Mouse (Mus musculus) large intestine, adult 2 months (tissue): ENCODE measurements at regions not wholly inside any gene's neighbourhood (a gene's known extent, or its start where the extent isn't known, plus 50 kb on each side); places are given as distances from the start of the nearest gene placed in this dataset.
"Not testable (repeated sequence)": the region's sequence is repeated elsewhere in the genome, so short reads cannot be mapped to it uniquely, and the experiment has no call there.

Experiments
- DNase-seq: peaks from one replicate; pipeline ENCODE4 v3.0.0-alpha.2; 2012; ENCODE audit warnings: low read depth, low spot score
- WGBS: fragments of 180-500 bp; shearing (Covaris S2); methylation state at CpG from one replicate; pipeline ENCODE4 v1.1.7; 2018; 5-methylcytosine and 5-hydroxymethylcytosine counted together

DNA sequence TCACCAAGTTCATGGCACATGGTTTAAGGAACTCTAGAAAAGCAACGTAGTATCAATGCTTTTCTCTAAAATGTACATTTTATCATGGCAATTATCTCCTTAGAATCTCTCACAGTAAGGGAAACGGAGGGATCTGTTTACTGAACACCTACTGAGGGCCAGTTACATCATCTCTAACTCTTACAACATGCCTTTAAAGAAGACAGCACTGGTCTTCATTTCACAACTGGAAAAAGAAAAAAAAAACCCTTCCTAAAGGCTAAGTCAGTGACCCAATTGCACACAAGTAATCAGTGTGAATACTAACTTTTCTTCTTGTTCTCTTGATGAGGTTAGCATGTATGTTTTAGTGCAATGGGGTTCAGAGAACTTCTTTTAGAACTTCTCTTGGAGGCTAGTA, 204.2 kb downstream of the Nuak1 start:
- DNase-seq, result no peak
- 48% methylated on average over 2 of the region's 2 CpGs for WGBS

DNA sequence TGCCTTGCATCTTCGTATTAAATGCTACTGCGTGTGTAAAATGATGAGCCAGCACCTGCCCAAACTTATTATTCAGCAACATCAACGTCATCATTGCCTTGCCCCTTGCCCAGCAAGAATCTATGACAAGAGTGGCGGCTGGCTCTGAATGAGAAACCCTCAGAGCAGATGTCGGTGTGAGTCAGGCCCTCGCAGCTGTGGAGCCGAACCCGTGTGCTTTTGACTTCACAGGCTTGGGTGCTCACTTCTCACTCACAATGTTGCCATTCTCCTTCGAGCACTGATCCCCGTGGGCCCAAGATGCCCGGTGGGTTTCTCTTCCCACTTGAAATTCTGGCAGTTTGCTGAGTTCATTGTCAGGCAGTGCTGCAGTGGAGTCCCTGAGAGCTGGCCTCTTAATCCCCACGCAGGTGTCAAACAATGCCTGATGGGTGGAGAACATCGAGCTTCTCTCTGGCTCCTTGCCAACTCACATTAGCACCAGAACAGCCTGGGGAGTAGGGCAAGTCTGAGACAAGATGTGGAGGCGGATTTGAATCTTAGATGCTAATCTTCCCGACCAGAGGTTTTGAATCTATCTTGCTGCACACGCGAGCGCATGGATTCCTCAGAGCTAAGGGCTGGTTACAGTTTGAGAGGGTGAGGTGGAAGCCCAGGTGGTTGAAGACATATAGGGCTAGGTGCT, 202.0 kb downstream of the Nuak1 start:
- 66% methylated on average over 18 of the region's 18 CpGs for WGBS
- DNase-seq, result no peak

DNA sequence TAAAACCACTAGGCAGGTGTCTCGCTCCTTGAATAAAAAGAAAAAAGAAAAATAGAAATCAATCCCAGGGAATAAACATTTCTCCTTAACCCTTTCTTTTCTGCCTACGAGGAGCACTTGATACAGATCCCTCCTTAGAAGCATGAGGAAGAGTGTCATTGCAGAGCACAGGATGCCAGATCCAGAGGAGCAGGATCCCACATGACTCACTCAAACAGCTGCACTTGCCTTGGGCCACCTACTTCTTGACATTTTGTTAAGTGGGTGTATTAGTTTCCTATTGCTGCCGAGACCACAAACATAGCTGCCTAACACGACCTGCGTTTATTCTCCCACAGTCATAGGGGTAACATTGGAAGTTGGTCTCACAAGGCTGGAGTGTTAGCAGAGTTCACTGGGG, 197.1 kb downstream of the Nuak1 start:
- DNase-seq, result no peak
- WGBS, result 86% methylated on average over 5 of the region's 5 CpGs

DNA sequence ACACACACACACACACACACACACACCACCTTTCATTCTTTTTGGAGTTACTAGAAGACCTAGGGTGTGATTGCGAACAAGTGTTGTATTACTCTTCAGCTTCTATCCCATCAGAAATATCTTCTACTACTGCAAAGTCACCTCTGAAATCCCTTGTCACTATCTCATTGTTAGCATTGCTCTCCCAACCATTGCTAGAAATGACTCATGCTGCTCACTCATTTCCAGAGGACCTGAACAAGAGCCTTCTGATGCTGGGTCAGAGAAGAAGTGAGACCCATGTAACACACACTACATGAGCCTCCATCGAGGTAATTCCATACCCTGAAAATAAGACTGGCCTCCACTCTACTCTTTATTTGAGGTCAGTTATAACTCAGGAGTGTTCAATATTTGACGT, 191.1 kb downstream of the Nuak1 start:
- no peak for DNase-seq
- WGBS, result 90% methylated on average over 3 of the region's 3 CpGs

DNA sequence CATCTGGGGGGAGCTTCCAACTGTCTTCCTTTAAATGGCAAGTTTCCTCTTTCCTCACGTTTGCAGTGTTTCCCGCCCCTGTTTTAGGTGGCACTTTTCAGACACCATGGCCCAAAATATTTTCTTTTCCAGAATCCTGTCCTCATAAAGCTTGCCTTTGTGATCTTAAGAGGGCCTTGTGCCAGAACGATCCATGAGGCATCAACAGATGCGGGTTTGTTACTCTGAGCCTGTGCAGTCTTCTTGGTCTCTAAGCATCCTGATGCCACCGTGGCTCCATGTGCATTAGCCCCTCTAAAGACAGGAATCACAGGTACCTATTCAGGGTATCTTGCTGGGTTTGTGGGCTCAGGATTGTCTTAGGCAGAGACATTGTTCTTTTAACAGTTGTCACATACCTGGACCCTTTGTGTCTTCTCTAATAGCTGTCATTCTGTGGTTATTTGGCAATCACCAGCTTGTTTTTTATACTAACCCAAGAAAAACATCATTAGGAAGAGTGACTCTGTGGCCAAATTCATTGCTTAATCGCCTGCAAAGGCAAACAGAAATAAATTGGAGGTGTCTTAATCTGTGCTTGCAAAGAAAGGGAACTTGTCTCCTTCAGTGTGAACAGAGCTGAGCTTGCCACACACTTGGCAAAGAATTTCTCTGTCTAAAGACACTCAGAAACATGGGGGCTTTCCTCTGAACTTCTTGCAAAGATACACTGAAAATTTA, 179.3 kb downstream of the Nuak1 start:
- no peak for DNase-seq

DNA sequence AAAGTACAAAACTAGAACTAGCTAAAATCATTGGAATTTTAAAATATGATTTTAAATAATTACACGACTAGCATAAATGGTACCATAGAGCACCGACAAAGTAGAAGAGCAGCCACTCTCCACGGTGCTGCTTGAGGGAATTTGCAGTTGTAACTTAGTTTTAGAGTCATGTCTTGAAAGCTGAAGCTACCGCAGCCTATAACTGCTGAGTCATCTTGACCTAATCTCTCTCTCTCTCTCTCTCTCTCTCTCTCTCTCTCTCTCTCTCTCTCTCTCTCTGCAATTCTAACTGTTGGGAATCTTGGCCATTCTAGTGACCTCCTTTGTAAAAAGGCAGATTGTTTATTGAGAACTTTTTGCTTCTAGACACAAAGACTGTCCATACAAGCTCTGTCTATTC, 177.5 kb downstream of the Nuak1 start:
- no peak for DNase-seq
- WGBS, result 88% methylated on average over 4 of the region's 4 CpGs

More for the DNA sequence above, 179.3 kb downstream of the Nuak1 start:
- WGBS, result 59% methylated on average over 6 of the region's 6 CpGs

DNA sequence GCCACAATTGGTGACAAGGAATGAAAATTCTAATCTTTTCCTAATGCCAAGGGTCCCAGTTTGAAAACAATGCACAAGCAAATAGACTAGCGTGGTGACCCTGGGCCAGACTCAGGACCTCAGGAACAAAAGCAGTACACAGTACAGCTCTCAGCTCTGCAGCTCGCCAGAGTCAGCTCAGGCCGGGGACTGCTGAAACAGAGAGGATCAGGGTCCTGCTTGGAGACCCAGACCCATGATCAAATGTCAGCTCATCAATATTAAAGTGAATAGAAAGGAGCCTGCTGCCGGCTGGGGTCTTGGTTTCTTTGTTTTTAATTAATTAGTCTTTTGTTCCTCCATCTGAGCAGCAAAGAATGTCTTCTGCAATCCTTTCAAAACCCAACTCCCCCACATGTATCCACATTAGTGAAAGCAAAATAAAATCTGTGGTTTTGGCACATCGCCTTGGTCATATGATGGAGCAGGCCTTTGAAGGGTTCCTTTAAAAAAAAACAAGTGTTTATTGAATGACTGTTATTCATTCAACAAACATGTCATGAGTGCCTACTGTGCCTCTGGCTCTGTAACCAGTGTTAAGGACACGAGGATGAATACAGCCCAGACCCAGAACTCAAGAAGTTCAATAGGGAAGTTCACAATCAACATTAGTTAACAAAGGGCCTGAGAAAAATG, 154.4 kb downstream of the Nuak1 start:
- no peak for DNase-seq

DNA sequence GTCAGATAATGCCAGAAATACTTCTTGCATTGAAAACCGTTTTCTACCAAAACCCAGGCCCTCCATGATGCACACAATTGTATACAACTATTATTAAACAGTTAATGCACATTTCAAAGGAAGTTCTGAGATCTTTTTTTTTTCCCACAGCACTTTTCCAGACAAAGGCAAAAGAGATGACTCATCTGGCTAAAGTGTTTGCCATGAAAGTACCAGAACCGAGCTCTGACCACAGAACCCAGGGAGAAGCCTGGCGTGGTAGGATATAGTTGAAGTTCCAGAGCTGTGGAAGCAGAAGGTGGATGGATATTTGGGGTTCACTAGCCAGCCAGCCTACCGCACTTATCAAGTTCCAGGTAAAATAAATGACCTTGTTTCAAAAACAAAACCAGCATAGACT, 146.0 kb downstream of the Nuak1 start:
- DNase-seq, result no peak
- WGBS, result 78% methylated on average over 4 of the region's 4 CpGs

More for the DNA sequence above, 154.4 kb downstream of the Nuak1 start:
- WGBS, result 77% methylated on average over 6 of the region's 6 CpGs

DNA sequence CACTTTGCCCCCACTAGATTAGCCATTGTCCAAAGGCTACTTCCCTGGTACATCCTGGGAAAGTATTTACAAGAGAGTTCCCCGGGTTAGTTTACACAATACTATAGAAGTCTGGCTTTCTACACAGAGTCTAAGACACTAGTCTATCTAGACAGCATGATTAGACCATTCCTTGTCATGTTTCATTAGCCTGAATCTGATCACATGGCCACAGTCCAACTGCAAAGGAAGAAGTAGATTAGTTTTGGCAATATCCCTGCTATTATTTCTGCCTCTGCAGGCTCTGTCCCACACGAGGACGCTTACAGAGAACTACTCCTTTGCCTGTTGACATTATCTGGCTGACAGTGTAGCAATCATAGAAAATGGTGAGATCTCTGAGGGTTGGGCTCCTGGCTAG, 144.2 kb downstream of the Nuak1 start:
- 57% methylated on average over 3 of the region's 3 CpGs for WGBS
- DNase-seq, result no peak

DNA sequence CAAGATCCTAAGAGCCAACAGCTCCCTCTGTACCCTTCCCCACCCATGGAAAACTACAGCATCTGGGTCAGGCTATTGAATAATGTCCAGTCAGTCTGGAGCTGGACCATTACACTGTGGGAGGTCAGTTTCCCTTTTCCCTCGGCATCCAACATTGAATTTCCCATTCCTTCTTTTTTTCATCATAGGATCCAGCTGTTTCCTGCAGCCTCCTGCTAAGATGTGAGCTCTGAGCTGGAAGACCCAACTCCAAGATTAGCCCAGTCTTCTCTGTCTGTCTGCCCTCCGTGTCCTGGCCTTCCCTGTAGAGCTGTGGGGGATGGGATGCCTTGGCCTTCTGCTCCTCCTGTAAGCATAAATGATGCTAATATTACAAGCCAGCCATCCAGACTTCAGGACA, 138.8 kb downstream of the Nuak1 start:
- WGBS, result 73% methylated on average over 2 of the region's 2 CpGs
- no peak for DNase-seq

DNA sequence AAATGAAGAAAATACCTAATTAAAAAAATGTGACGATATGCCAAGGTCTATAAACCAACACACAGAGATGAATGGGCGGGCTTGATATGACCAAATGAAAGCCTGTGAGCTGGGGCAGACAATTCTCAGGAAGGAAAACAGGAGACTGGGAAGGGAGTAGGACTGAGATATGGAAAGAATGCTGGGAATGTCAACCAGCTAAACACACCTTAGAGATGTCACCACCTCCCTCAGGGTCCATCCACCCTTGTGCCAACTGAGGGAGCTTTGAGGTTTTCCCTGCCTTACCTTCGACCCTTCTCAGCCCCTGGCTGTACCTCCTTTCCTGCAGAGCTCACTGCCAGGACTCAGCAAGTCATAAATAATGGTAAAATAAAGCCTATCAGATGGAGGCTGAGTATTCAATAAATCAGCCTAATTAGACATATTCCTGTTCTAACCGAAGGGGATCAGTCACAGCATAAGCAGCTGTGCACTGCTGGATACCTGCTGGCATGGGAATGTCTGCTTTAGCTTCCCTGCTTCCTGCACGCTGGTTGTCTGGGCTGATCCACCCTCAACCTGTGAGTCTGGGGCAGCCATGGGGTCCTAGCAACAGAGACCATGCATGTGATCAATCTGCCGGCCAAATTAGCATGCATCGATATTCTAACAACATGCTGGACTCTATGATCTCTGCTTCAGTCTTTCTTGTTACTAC, 137.4 kb downstream of the Nuak1 start:
- DNase-seq, result no peak
- 58% methylated on average over 7 of the region's 7 CpGs for WGBS

DNA sequence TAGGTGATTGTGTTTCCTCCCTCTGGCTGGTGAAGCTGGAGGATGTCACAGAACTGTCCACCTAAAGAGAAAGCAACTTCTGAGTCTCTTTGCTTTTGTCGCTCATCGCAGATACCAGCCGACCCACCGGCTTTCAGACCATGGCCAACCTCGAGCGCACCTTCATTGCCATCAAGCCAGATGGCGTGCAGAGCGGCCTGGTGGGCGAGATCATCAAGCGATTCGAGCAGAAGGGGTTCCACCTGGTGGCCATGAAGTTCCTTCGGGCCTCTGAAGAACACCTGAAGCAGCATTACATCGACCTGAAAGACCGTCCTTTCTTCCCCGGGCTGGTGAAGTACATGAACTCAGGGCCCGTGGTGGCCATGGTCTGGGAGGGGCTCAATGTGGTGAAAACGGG, 131.7 kb downstream of the Nuak1 start:
- 92% methylated on average over 17 of the region's 17 CpGs for WGBS

DNA sequence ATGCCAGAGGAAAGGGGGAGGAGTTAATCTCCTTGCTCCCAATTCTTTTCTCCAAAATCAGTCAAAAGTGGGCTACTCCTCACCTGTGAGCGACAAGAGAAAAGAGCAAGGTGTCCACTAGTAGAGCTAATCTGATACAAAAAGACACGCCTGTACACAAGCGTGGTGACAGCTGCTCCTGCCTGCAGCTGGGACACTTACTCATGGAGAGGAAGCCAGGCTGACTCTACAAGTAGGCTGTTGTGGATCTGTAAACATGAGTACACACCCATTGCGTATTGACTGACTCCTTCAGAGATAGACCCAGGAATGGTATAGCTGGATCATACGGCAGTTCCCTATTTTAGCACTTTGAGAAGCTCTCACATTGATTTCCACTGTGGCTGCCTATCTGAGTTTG, 129.7 kb downstream of the Nuak1 start:
- no peak for DNase-seq
- 70% methylated on average over 5 of the region's 5 CpGs for WGBS

More for the DNA sequence above, 131.7 kb downstream of the Nuak1 start:
- not testable (repeated sequence) for DNase-seq

DNA sequence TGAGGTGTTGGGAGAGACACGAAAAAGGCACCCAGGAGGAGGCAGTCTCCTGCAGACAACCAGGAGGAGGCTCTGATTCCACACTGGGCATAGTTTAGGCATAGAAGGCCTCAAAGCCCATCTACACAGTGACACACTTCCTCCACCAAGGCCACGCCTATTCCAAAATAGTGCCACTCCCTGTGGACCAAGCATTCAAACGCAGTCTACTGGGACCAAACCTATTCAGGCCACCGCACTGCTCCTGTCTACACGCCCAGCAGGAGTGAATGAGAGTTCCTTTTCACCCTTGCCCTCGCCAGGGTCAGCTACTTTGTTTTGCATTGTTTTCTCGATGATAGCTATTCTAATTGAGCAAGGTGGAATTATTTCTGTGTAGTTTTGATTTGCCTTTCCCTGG, 127.7 kb downstream of the Nuak1 start:
- DNase-seq, result no peak
- WGBS, result 66% methylated on average over 7 of the region's 7 CpGs

DNA sequence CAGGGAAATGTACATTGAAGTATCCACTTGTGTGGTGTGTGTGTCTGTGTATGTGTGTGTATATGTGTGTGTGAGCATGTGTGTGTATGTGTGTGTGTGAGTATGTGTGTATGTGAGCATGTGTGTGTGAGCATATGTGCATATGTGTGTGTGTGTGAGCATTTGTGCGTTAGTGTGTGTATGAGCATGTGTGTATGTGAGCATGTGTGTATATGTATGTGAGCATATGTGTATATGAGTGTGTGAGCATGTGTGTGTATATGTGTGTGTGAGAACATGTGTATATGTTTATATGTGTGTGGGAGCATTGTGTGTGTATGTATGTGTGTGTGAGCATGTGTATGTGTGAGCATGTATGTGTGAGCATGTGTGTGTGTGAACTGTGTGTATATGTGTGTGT, 123.5 kb downstream of the Nuak1 start:
- 98% methylated on average over 1 of the region's 1 CpGs for WGBS
- DNase-seq, result no peak

DNA sequence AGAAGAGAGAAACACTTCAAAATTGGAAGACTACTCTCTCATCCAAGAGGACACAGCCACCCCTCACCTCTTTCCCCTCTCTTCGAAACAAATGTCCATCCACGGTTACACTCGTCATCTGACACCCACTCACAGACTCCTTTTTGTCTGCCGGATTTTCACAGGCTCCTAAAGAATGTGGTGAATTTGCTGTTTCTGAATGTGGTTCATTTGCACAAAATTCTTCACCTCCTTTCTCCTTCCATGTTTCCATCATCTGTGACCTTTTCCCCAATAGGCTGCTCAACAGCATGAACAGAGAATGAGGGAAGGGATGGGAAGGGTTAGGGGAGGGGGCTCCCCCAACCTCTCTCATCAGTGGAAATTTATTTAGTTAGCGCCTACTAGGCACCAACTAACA, 122.4 kb downstream of the Nuak1 start:
- DNase-seq, result no peak
- WGBS, result 60% methylated on average over 5 of the region's 5 CpGs
